ENCODE assay signal across 17 mouse cellular contexts in the genomic region with DNA sequence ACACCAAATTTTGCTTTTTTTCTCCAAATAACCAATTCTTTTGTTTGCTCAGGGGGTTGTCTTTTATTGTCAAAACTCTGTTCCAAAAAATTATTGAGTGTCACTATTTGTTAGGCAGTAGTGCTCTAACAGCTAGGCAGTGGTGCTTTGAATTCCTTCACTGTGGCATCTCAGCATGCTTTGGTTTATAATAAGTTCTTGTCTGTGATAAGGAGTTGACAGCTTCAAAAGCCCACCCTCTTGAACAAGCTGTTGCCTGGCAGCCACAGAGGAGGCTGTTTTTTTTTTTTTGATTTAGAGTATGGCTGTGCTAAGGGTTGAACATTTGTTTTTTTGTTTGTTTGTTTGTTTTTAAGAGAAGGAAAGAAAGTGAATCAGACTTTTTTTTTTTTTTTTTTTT.
DNase-seq lines count a peak whose midpoint lies in the region; ATAC-seq and TF ChIP-seq lines count a peak whose summit lies in the region.
"Had no signal": no experiment of that assay in that cellular context is flagged by ENCODE, and none has a peak within 500 bp of the region (broad histone marks: within the 10 kb centered on the region; RNA-seq: fewer than 3 reads in every experiment).

No protein-coding gene starts in this region.

- no peaks in the 10 kb centered on the region for H3K9me3 ChIP-seq in heart, embryonic 14.5 days (ENCODE audit: control insufficient read depth, low read length)
- H3K9me3 ChIP-seq in midbrain, postnatal 0 days (ENCODE audit: low read length), result no peaks in the 10 kb centered on the region
- no peaks in the 10 kb centered on the region for H3K9me3 ChIP-seq in midbrain, embryonic 16.5 days (replicated peaks; ENCODE audit: control insufficient read depth, low read length, poor library complexity, severe bottlenecking)
- H3K9me3 ChIP-seq: liver, embryonic 13.5 days; midbrain, embryonic 15.5 days; neural tube, embryonic 12.5 days had no signal

- ATAC-seq in heart, embryonic 14.5 days (ENCODE audit: insufficient number of reproducible peaks, insufficient read depth, low FRiP score, low read depth), result 0 out of 2 replicates have a peak, but pooled peaks have one; percentile 56
- ATAC-seq in midbrain, postnatal 0 days (ENCODE audit: low FRiP score), result no peak
- no peak for ATAC-seq in midbrain, embryonic 16.5 days
- ATAC-seq: inflammation-experienced regulatory T-cells, adult 6 months; midbrain, embryonic 15.5 days had no signal

- no peaks in the 10 kb centered on the region for H3K36me3 ChIP-seq in heart, embryonic 14.5 days (ENCODE audit: control insufficient read depth, insufficient read depth, low read length)
- H3K36me3 ChIP-seq in midbrain, postnatal 0 days (ENCODE audit: insufficient read depth, low read length), result no peaks in the 10 kb centered on the region
- H3K36me3 ChIP-seq in midbrain, embryonic 16.5 days (ENCODE audit: control insufficient read depth, insufficient read depth, low read length), result no peaks in the 10 kb centered on the region
- H3K36me3 ChIP-seq: liver, embryonic 13.5 days; midbrain, embryonic 15.5 days; neural tube, embryonic 12.5 days had no signal

- H3K4me3 ChIP-seq in heart, embryonic 14.5 days (ENCODE audit: control insufficient read depth in 1 of 2, insufficient read depth in 1 of 2, low read depth in 1 of 2, low read length in 2 of 2), result no peak overlapping the region
- no peak overlapping the region for H3K4me3 ChIP-seq in midbrain, postnatal 0 days (ENCODE audit: low read depth, low read length)
- no peak overlapping the region for H3K4me3 ChIP-seq in midbrain, embryonic 16.5 days (ENCODE audit: low read depth, low read length)
- H3K4me3 ChIP-seq: liver, embryonic 13.5 days; midbrain, embryonic 15.5 days; neural tube, embryonic 12.5 days had no signal

- no peak for TF ChIP-seq CTCF in midbrain, postnatal 0 days (IDR thresholded peaks at IDR 0.05)

- peak overlapping the region; percentile 89 for H3K27ac ChIP-seq in heart, embryonic 14.5 days (replicated peaks in 1 of 2; ENCODE audit: control insufficient read depth in 1 of 2, insufficient read depth in 1 of 2, low read depth in 2 of 2, low read length in 2 of 2)
- no peak overlapping the region for H3K27ac ChIP-seq in midbrain, postnatal 0 days (ENCODE audit: low read depth, low read length)
- no peak overlapping the region for H3K27ac ChIP-seq in midbrain, embryonic 16.5 days (ENCODE audit: low read length)
- H3K27ac ChIP-seq: liver, embryonic 13.5 days; midbrain, embryonic 15.5 days; neural tube, embryonic 12.5 days had no signal

- intact Hi-C loops in gastrocnemius, postnatal 14 days (cut with DNase I; ENCODE audit: low total_unique reads), result no loop called here

- H3K4me1 ChIP-seq in heart, embryonic 14.5 days (ENCODE audit: control insufficient read depth in 2 of 2, insufficient read depth in 2 of 2, low read length in 2 of 2), result peaks cover 6 to 26% of the 10 kb centered on the region in 2 experiments
- no peaks in the 10 kb centered on the region for H3K4me1 ChIP-seq in midbrain, postnatal 0 days (ENCODE audit: insufficient read depth, low read length)
- no peaks in the 10 kb centered on the region for H3K4me1 ChIP-seq in midbrain, embryonic 16.5 days (ENCODE audit: control insufficient read depth, insufficient read depth, low read length)
- H3K4me1 ChIP-seq: midbrain, embryonic 15.5 days; neural tube, embryonic 12.5 days had no signal

- no peaks in the 10 kb centered on the region for H3K27me3 ChIP-seq in heart, embryonic 14.5 days (ENCODE audit: control insufficient read depth, insufficient read depth, low read length)
- H3K27me3 ChIP-seq in midbrain, postnatal 0 days (ENCODE audit: insufficient read depth, low read length), result no peaks in the 10 kb centered on the region
- H3K27me3 ChIP-seq in midbrain, embryonic 16.5 days (ENCODE audit: control insufficient read depth, insufficient read depth, low read depth, low read length), result no peaks in the 10 kb centered on the region
- H3K27me3 ChIP-seq: liver, embryonic 13.5 days; midbrain, embryonic 15.5 days; neural tube, embryonic 12.5 days had no signal

- H3K4me2 ChIP-seq in heart, embryonic 14.5 days (ENCODE audit: low read length), result peak overlapping the region; percentile 18; the same call in 1 of the 2 replicates
- no peak overlapping the region for H3K4me2 ChIP-seq in midbrain, postnatal 0 days (ENCODE audit: low read depth, low read length, poor library complexity, severe bottlenecking)
- H3K4me2 ChIP-seq in midbrain, embryonic 16.5 days (ENCODE audit: low read length), result no peak overlapping the region
- H3K4me2 ChIP-seq: liver, embryonic 13.5 days; midbrain, embryonic 15.5 days; neural tube, embryonic 12.5 days had no signal

- DNase-seq in embryo, embryonic 10 days (ENCODE audit: low spot score), result peak; percentile 39
- no peak for DNase-seq in embryo, embryonic 9.5 days (ENCODE audit: extremely low spot score)
- no peak for DNase-seq in heart, adult 18-20 months
- DNase-seq in midbrain, postnatal 0 days (ENCODE audit: low spot score), result peak; percentile 31
- DNase-seq in cerebellum, postnatal 10 days, result no peak
- no peak for DNase-seq in gastrocnemius, postnatal 14 days
- DNase-seq: adrenal gland, postnatal 14 days; cerebellum, adult 9-10 months; kidney, adult 9 months; kidney, postnatal 4 days; liver, embryonic 13.5 days; thymus, adult 2 months had no signal

- no peak overlapping the region for H3K9ac ChIP-seq in heart, embryonic 14.5 days (ENCODE audit: low read length)
- no peak overlapping the region for H3K9ac ChIP-seq in midbrain, postnatal 0 days (replicated peaks; ENCODE audit: low read length, poor library complexity, severe bottlenecking)
- H3K9ac ChIP-seq in midbrain, embryonic 16.5 days (ENCODE audit: low read depth, low read length), result no peak overlapping the region
- H3K9ac ChIP-seq: liver, embryonic 13.5 days; midbrain, embryonic 15.5 days; neural tube, embryonic 12.5 days had no signal

Comparison
In these comparisons a context has a peak if more than half of its experiments do, and no peak if none do; other contexts are left out.
1. DNase-seq: peak in embryo, embryonic 10 days (single experiment) and midbrain, postnatal 0 days (single experiment); none in embryo, embryonic 9.5 days (single experiment), heart, adult 18-20 months (0 of 2), cerebellum, postnatal 10 days (0 of 2) and gastrocnemius, postnatal 14 days (single experiment).
2. H3K27ac ChIP-seq: peak in heart, embryonic 14.5 days (2 of 2); none in midbrain, postnatal 0 days (single experiment) and midbrain, embryonic 16.5 days (single experiment).